Comparison of ENCODE assay signal across 22 mouse cellular contexts in the genomic region with DNA sequence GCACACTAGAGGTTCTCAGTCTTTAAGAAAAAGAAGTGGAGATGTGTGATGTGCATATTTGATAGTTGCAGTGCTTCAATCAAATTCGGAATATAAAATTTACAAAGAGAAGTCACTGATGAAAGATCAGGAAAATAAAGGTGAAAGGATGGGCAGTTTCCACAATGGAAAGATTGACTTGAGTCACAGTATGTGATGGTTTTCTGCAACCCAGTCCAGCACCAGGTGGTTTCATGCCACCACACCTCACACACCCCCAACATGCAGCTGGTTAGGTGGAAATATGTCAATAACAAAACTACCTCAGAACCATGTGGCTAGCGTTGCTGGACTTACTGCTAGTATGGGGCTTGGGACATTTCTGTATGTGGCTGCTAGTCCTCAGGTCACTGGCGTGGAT.
DNase-seq lines count a peak whose midpoint lies in the region; ATAC-seq and TF ChIP-seq lines count a peak whose summit lies in the region.
"Had no signal": no experiment of that assay in that cellular context is flagged by ENCODE, and none has a peak within 500 bp of the region (broad histone marks: within the 10 kb centered on the region; RNA-seq: fewer than 3 reads in every experiment).

No protein-coding gene starts in this region.

- no peak for DNase-seq in heart, embryonic 10.5 days (ENCODE audit: low spot score)
- DNase-seq in 3T3-L1 (ENCODE audit: low read depth, low spot score), result peak; percentile 16
- DNase-seq in CH12.LX (ENCODE audit: extremely low read depth), result peak; percentile 57
- no peak for DNase-seq in right cerebral cortex, adult 18-20 months
- DNase-seq in T-cell, adult 2 months (ENCODE audit: low spot score), result no peak
- DNase-seq: adrenal gland, postnatal 10 days; cerebellum, adult 11-12 months; cerebellum, postnatal 14 days; embryo, embryonic 11 days; kidney, adult 18-20 months; liver, postnatal 0 days; lung, postnatal 14 days had no signal

- no peaks in the 10 kb centered on the region for H3K9me3 ChIP-seq in heart, embryonic 11.5 days (replicated peaks; ENCODE audit: control insufficient read depth, low read length)
- H3K9me3 ChIP-seq in heart, embryonic 10.5 days, result no peaks in the 10 kb centered on the region
- H3K9me3 ChIP-seq in hindbrain, embryonic 13.5 days, result no peaks in the 10 kb centered on the region
- no peaks in the 10 kb centered on the region for H3K9me3 ChIP-seq in hindbrain, embryonic 16.5 days (ENCODE audit: control insufficient read depth, low read length)
- H3K9me3 ChIP-seq in CH12.LX (replicated peaks; ENCODE audit: low read length), result no peaks in the 10 kb centered on the region
- H3K9me3 ChIP-seq: hindbrain, embryonic 12.5 days; stomach, embryonic 15.5 days had no signal

- dilution Hi-C loops in CH12.LX (cut with MboI; ENCODE audit: extremely low pct_ligation_motif_present, extremely low pct_unique_long_range_greater_than_20kb, low sequenced_read_pairs), result no loop called here

- no peak for TF ChIP-seq POLR2A in CH12.LX (IDR thresholded peaks at IDR 0.05; ENCODE audit: low read depth, low read length)

- in situ Hi-C loops in CH12.LX (cut with MboI; ENCODE audit: low pct_ligation_motif_present, low pct_unique_long_range_greater_than_20kb, low sequenced_read_pairs), result no loop called here

- peaks cover 5% of the 10 kb centered on the region; the same call in 1 of the 2 replicates for H3K36me3 ChIP-seq in heart, embryonic 11.5 days (ENCODE audit: control insufficient read depth, insufficient read depth, low read length)
- H3K36me3 ChIP-seq in heart, embryonic 10.5 days, result peaks cover 66% of the 10 kb centered on the region
- H3K36me3 ChIP-seq in hindbrain, embryonic 13.5 days, result peaks cover 50% of the 10 kb centered on the region
- peaks cover 10% of the 10 kb centered on the region for H3K36me3 ChIP-seq in hindbrain, embryonic 16.5 days (ENCODE audit: control insufficient read depth, insufficient read depth, low read length)
- H3K36me3 ChIP-seq in CH12.LX (replicated peaks in 1 of 2; ENCODE audit: control insufficient read depth in 1 of 2, insufficient read depth in 1 of 2, low read length in 1 of 2), result peaks cover 10 to 36% of the 10 kb centered on the region in 2 experiments

- H3K4me1 ChIP-seq in heart, embryonic 11.5 days (ENCODE audit: control insufficient read depth, insufficient read depth, low read length), result no peaks in the 10 kb centered on the region
- no peaks in the 10 kb centered on the region for H3K4me1 ChIP-seq in heart, embryonic 10.5 days
- H3K4me1 ChIP-seq in hindbrain, embryonic 13.5 days (replicated peaks), result no peaks in the 10 kb centered on the region
- no peaks in the 10 kb centered on the region for H3K4me1 ChIP-seq in hindbrain, embryonic 16.5 days (ENCODE audit: control insufficient read depth, insufficient read depth, low read depth, low read length)
- peaks cover 0 to 21% of the 10 kb centered on the region in 2 experiments; a peak in 1 of 4 replicates for H3K4me1 ChIP-seq in CH12.LX (ENCODE audit: control insufficient read depth in 1 of 2, insufficient read depth in 2 of 2)
- H3K4me1 ChIP-seq: hindbrain, embryonic 12.5 days; stomach, embryonic 15.5 days had no signal

- H3K27ac ChIP-seq in heart, embryonic 11.5 days (ENCODE audit: low read depth, low read length), result no peak overlapping the region; the same call in 1 of the 2 replicates
- H3K27ac ChIP-seq in heart, embryonic 10.5 days, result no peak overlapping the region
- no peak overlapping the region for H3K27ac ChIP-seq in hindbrain, embryonic 13.5 days
- no peak overlapping the region for H3K27ac ChIP-seq in hindbrain, embryonic 16.5 days (ENCODE audit: low read depth, low read length)
- H3K27ac ChIP-seq in CH12.LX (ENCODE audit: insufficient read depth, low read depth), result no peak overlapping the region
- H3K27ac ChIP-seq: hindbrain, embryonic 12.5 days; kidney, postnatal 0 days; stomach, embryonic 15.5 days had no signal

- no peak overlapping the region for H3K9ac ChIP-seq in heart, embryonic 11.5 days (ENCODE audit: low read depth, low read length)
- no peak overlapping the region for H3K9ac ChIP-seq in hindbrain, embryonic 13.5 days
- no peak overlapping the region for H3K9ac ChIP-seq in hindbrain, embryonic 16.5 days (ENCODE audit: low read depth, low read length)
- no peak overlapping the region for H3K9ac ChIP-seq in CH12.LX (ENCODE audit: insufficient read depth, low read depth)
- H3K9ac ChIP-seq: hindbrain, embryonic 12.5 days; liver, postnatal 0 days; stomach, embryonic 15.5 days had no signal

- WGBS in heart, embryonic 11.5 days (ENCODE audit: insufficient replicate concordance), result 75% methylated on average over 3 of the region's 3 CpGs
- 78% methylated on average over 3 of the region's 3 CpGs for WGBS in heart, embryonic 10.5 days
- 90% methylated on average over 3 of the region's 3 CpGs for WGBS in hindbrain, embryonic 13.5 days
- WGBS in hindbrain, embryonic 16.5 days, result 92% methylated on average over 3 of the region's 3 CpGs

- H3K4me2 ChIP-seq in heart, embryonic 11.5 days, result no peak overlapping the region
- no peak overlapping the region for H3K4me2 ChIP-seq in hindbrain, embryonic 13.5 days
- H3K4me2 ChIP-seq in hindbrain, embryonic 16.5 days (ENCODE audit: low read length), result no peak overlapping the region
- H3K4me2 ChIP-seq in CH12.LX (ENCODE audit: insufficient read depth, low read depth, poor library complexity, severe bottlenecking), result no peak overlapping the region; the same call in 1 of the 2 replicates
- H3K4me2 ChIP-seq: hindbrain, embryonic 12.5 days; stomach, embryonic 15.5 days had no signal

- no peak for TF ChIP-seq RAD21 in CH12.LX (IDR thresholded peaks at IDR 0.05; ENCODE audit: low read depth, low read length)

- TF ChIP-seq EP300 in CH12.LX (IDR thresholded peaks at IDR 0.05; ENCODE audit: low read length), result peak; percentile 95

- TF ChIP-seq CTCF in CH12.LX (conservative IDR thresholded peaks at IDR 0.05 in 1 of 2, IDR thresholded peaks at IDR 0.05 in 1 of 2; ENCODE audit: low read depth in 2 of 2, low read length in 2 of 2), result no peak

- no peaks in the 10 kb centered on the region for H3K79me2 ChIP-seq in CH12.LX (replicated peaks; ENCODE audit: control insufficient read depth, extremely low read depth, insufficient read depth, poor library complexity, severe bottlenecking)

- no peak overlapping the region for H3K4me3 ChIP-seq in heart, embryonic 11.5 days (ENCODE audit: low read depth, low read length)
- no peak overlapping the region for H3K4me3 ChIP-seq in heart, embryonic 10.5 days
- no peak overlapping the region for H3K4me3 ChIP-seq in hindbrain, embryonic 13.5 days
- H3K4me3 ChIP-seq in hindbrain, embryonic 16.5 days (ENCODE audit: low read length), result no peak overlapping the region
- no peak overlapping the region for H3K4me3 ChIP-seq in CH12.LX (replicated peaks in 1 of 3; ENCODE audit: low read depth in 2 of 3, low read length in 2 of 3, poor library complexity in 1 of 3)
- H3K4me3 ChIP-seq: hindbrain, embryonic 12.5 days; myocyte; stomach, embryonic 15.5 days had no signal

- peak; percentile 18; the same call in 1 of the 2 replicates for ATAC-seq in heart, embryonic 11.5 days (replicated peaks; ENCODE audit: insufficient number of reproducible peaks, low FRiP score, low TSS enrichment)
- ATAC-seq in hindbrain, embryonic 13.5 days (ENCODE audit: low FRiP score), result 0 out of 2 replicates have a peak, but pooled peaks have one; percentile 14
- no peak for ATAC-seq in hindbrain, embryonic 16.5 days
- ATAC-seq: activated CD4-positive, CD25-positive, alpha-beta regulatory T cell, adult 4 months; forebrain, embryonic 14.5 days; liver, postnatal 0 days had no signal

- H3K27me3 ChIP-seq in heart, embryonic 11.5 days (ENCODE audit: control insufficient read depth, insufficient read depth, low read length), result no peaks in the 10 kb centered on the region
- H3K27me3 ChIP-seq in heart, embryonic 10.5 days (ENCODE audit: insufficient read depth, poor library complexity, severe bottlenecking), result no peaks in the 10 kb centered on the region
- H3K27me3 ChIP-seq in hindbrain, embryonic 13.5 days, result no peaks in the 10 kb centered on the region
- no peaks in the 10 kb centered on the region for H3K27me3 ChIP-seq in hindbrain, embryonic 16.5 days (replicated peaks; ENCODE audit: control insufficient read depth, insufficient read depth, low read length)
- H3K27me3 ChIP-seq in CH12.LX (replicated peaks), result no peaks in the 10 kb centered on the region
- H3K27me3 ChIP-seq: hindbrain, embryonic 12.5 days; Patski; stomach, embryonic 15.5 days had no signal

TF ChIP-seq in CH12.LX, 34 proteins besides CTCF, POLR2A, EP300 and RAD21:
- TF ChIP-seq IRF4 (IDR thresholded peaks at IDR 0.05; ENCODE audit: low read depth, low read length), result peak; percentile 67; the same call in 1 of the 2 replicates
- TF ChIP-seq ZNF384 (IDR thresholded peaks at IDR 0.05; ENCODE audit: low read depth, low read length), result no peak
- TF ChIP-seq ZMIZ1 (IDR thresholded peaks at IDR 0.05; ENCODE audit: low read depth, low read length), result no peak
- no peak for TF ChIP-seq GABPA (IDR thresholded peaks at IDR 0.05; ENCODE audit: insufficient replicate concordance, low read depth, low read length)

Comparison
In these comparisons a context has a peak if more than half of its experiments do, and no peak if none do; other contexts are left out.
1. DNase-seq: peak in 3T3-L1 (single experiment) and CH12.LX (single experiment); none in heart, embryonic 10.5 days (single experiment), right cerebral cortex, adult 18-20 months (single experiment) and T-cell, adult 2 months (single experiment).